Mouse (Mus musculus) embryonic facial prominence, embryonic 15.5 days (tissue): Measurements from ENCODE around the gene Ccr7. TPM values are rescaled to one million over a fixed set of nuclear protein-coding genes. Genes with fewer than 3 reads are reported as not detected.

Experiments used
- ATAC-seq: fragments of 200-750 bp; cut with Nextera tagmentation; 2 replicates; pipeline ENCODE4 v1.8.0; 2017; ENCODE audit warnings: low read depth, moderate TSS enrichment; ENCODE audit not compliant: insufficient number of reproducible peaks, low FRiP score, low TSS enrichment
- H3K27ac ChIP-seq: fragments of 300-500 bp; sonication (generic); replicated peaks from 2 replicates; pipeline ENCODE4 v1.5.1; 2015; ENCODE audit warnings: mild to moderate bottlenecking, inconsistent platforms
- H3K27me3 ChIP-seq: fragments of 300-500 bp; sonication (generic); 2 replicates; pipeline ENCODE4 v1.6.1; 2015; ENCODE audit warnings: inconsistent platforms
- H3K36me3 ChIP-seq: fragments of 300-500 bp; sonication (generic); 2 replicates; pipeline ENCODE4 v1.6.1; 2015; ENCODE audit warnings: mild to moderate bottlenecking, inconsistent platforms
- H3K4me1 ChIP-seq: fragments of 300-500 bp; sonication (generic); 2 replicates; pipeline ENCODE4 v1.6.1; 2015; ENCODE audit warnings: inconsistent platforms
- H3K4me2 ChIP-seq: fragments of 300-500 bp; sonication (generic); replicated peaks from 2 replicates; pipeline ENCODE4 v1.6.1; 2015; ENCODE audit warnings: mild to moderate bottlenecking, inconsistent platforms
- H3K4me3 ChIP-seq: fragments of 300-500 bp; sonication (generic); replicated peaks from 2 replicates; pipeline ENCODE4 v1.5.1; 2015; ENCODE audit warnings: mild to moderate bottlenecking, inconsistent platforms
- H3K9ac ChIP-seq: fragments of 300-500 bp; sonication (generic); 2 replicates; pipeline ENCODE4 v1.6.1; 2015; ENCODE audit warnings: inconsistent platforms
- H3K9me3 ChIP-seq: fragments of 300-500 bp; sonication (generic); replicated peaks from 2 replicates; pipeline ENCODE4 v1.6.1; 2016; ENCODE audit warnings: inconsistent platforms
- WGBS: fragments of 180-500 bp; shearing (Covaris S2); methylation state at CpG from one replicate; pipeline ENCODE4 v1.1.7; 2015; 5-methylcytosine and 5-hydroxymethylcytosine counted together
- polyA plus RNA-seq: library from polyadenylated mRNA; unstranded; fragments of >200 nt; fragmentation: Nextera tagmentation; extraction: Ambion mirVana; gene quantifications from 2 replicates; pipeline ENCODE4 v1.2.1, GENCODE M21; 2015

Gene Ccr7
- polyA plus RNA-seq, 1 experiment from 2014 or later: 0.57 TPM

- no peak overlapping the region; the same call in 1 of the 2 replicates for H3K27ac ChIP-seq
Observed at GRCm38 (mm10) chr11:99096996-99097774, 57.7 kb downstream of the Ccr7 start.

DNA sequence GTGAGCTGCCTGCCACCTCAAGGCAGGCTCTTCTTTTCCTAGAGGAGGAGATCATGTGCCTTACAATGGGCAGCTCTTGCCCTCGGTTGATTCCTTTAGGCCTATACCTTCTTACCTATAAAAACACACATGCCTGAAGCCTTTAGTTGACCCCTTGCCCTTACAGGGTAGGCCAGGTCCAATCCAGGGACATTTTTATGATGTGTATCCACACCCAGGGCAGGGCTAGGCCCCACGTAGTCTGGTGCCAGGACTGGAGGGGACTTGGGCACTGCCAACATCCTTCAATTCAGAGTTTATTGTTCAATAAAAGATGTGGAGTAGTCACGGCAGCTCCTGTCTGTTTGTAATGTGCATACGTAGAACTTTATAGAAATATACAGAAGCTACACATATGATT is 58.5 kb downstream of the Ccr7 start:
- 66% methylated on average over 4 of the region's 4 CpGs for WGBS
- no peak for ATAC-seq
- Histone ChIP-seq H3K4me2 (no peak overlapping the region), H3K27me3 (no peaks in the 10 kb centered on the region), H3K4me3 (no peak overlapping the region), H3K27ac (no peak overlapping the region), H3K9me3 (no peaks in the 10 kb centered on the region), H3K9ac (no peak overlapping the region), H3K36me3 (no peaks in the 10 kb centered on the region), H3K4me1 (peaks cover 35% of the 10 kb centered on the region)

More at GRCm38 (mm10) chr11:99096996-99097774, 57.7 kb downstream of the Ccr7 start:
- no peak for ATAC-seq
- Histone ChIP-seq H3K4me2 (no peak overlapping the region), H3K36me3 (no peaks in the 10 kb centered on the region), H3K9ac (no peak overlapping the region), H3K4me3 (no peak overlapping the region), H3K9me3 (no peaks in the 10 kb centered on the region), H3K4me1 (peaks cover 39% of the 10 kb centered on the region), H3K27me3 (no peaks in the 10 kb centered on the region)
- WGBS: 42% methylated on average over 8 of the region's 8 CpGs

GRCm38 (mm10) chr11:99095759-99096158 is 59.1 kb downstream of the Ccr7 start:
- H3K27ac ChIP-seq: 0 out of 2 replicates have a peak overlapping the region, but pooled peaks have one; percentile 12
- WGBS: 60% methylated on average over 4 of the region's 4 CpGs
- H3K4me1 ChIP-seq: peaks cover 33% of the 10 kb centered on the region
- H3K9ac ChIP-seq: no peak overlapping the region
- ATAC-seq: no peak
- no peaks in the 10 kb centered on the region for H3K27me3 ChIP-seq
- H3K9me3 ChIP-seq: no peaks in the 10 kb centered on the region
- no peaks in the 10 kb centered on the region for H3K36me3 ChIP-seq
- H3K4me3 ChIP-seq: no peak overlapping the region
- no peak overlapping the region for H3K4me2 ChIP-seq

GRCm38 (mm10) chr11:99094911-99095676 is 59.8 kb downstream of the Ccr7 start:
- Histone ChIP-seq H3K36me3 (no peaks in the 10 kb centered on the region), H3K9ac (no peak overlapping the region), H3K9me3 (no peaks in the 10 kb centered on the region), H3K4me1 (peaks cover 28% of the 10 kb centered on the region), H3K4me3 (no peak overlapping the region), H3K4me2 (no peak overlapping the region), H3K27ac (no peak overlapping the region), H3K27me3 (no peaks in the 10 kb centered on the region)
- no peak for ATAC-seq
- 30% methylated on average over 2 of the region's 2 CpGs for WGBS

Other genes starting within 250 kb of the Ccr7 start
- 22.6 and 22.7 TPM in 2 replicates for gene Cdc6, start 247.3 kb downstream of the Ccr7 start, polyA plus RNA-seq
- 50.0 and 53.5 TPM in 2 replicates for gene Rara, start 227.3 kb downstream of the Ccr7 start, polyA plus RNA-seq
- 0.96 and 1.1 TPM in 2 replicates for gene Gjd3, start 172.1 kb downstream of the Ccr7 start, polyA plus RNA-seq
- gene Top2a, start 130.9 kb downstream of the Ccr7 start, polyA plus RNA-seq: 162 and 168 TPM in 2 replicates
- 1,352 and 1,417 TPM in 2 replicates for gene Igfbp4, start 113.8 kb downstream of the Ccr7 start, polyA plus RNA-seq
- 2.7 and 2.8 TPM in 2 replicates for gene Tns4, start 65.8 kb downstream of the Ccr7 start, polyA plus RNA-seq
- 228 and 240 TPM in 2 replicates for gene Smarce1, start 75.9 kb upstream of the Ccr7 start, polyA plus RNA-seq
- 0.71 and 0.79 TPM in 2 replicates for gene Krt222, start 89.0 kb upstream of the Ccr7 start, polyA plus RNA-seq
- gene Krt24, start 130.2 kb upstream of the Ccr7 start, polyA plus RNA-seq: 2.9 and 4.7 TPM in 2 replicates
- gene Krt25, start 167.9 kb upstream of the Ccr7 start, polyA plus RNA-seq: 26.1 and 71.3 TPM in 2 replicates
- gene Krt26, start 182.9 kb upstream of the Ccr7 start, polyA plus RNA-seq: 1.6 and 1.7 TPM in 2 replicates
- 44.9 and 72.2 TPM in 2 replicates for gene Krt27, start 196.0 kb upstream of the Ccr7 start, polyA plus RNA-seq
- gene Krt28, start 219.8 kb upstream of the Ccr7 start, polyA plus RNA-seq: 19.5 and 36.8 TPM in 2 replicates
- 506 and 568 TPM in 2 replicates for gene Krt10, start 234.3 kb upstream of the Ccr7 start, polyA plus RNA-seq